Mouse (Mus musculus) left cerebral cortex, postnatal 14 days (tissue): ENCODE data around the gene Nupl2. TPM values are rescaled to one million over a fixed set of nuclear protein-coding genes. Genes with fewer than 3 reads are reported as not detected.

Experiments used
- DNase-seq, 2 experiments: peaks; one replicate each; pipeline ENCODE4 v3.0.0; 2021 to 2022; ENCODE audit warnings: low spot score in 2 of 2, mixed read lengths in 1 of 2
- intact Hi-C: fragments of 180-260 bp; cut with DNase I; formaldehyde crosslinking; loops from one replicate; pipeline ENCODE4 v1.15.1; 2025
- total RNA-seq, 2 experiments: library from RNA; stranded (reverse); gene quantifications; 2 replicates each; pipeline ENCODE4 v1.2.3; 2021

Gene Nupl2
- total RNA-seq, 2 experiments from 2014 or later = 9.4 to 10.3 TPM

- intact Hi-C loops = no loop called here
- peak; percentile 33 to 80 for DNase-seq
Observed at GRCm38 (mm10) chr5:24202492-24202891, 37.7 kb downstream of the Nupl2 start.

GRCm38 (mm10) chr5:24203266-24203665 lies 38.5 kb downstream of the Nupl2 start:
- no peak for DNase-seq
- intact Hi-C loops = no loop called here

- intact Hi-C loops = no loop called here
Observed at GRCm38 (mm10) chr5:24207965-24208364, 43.2 kb downstream of the Nupl2 start.

GRCm38 (mm10) chr5:24208505-24208904 lies 43.7 kb downstream of the Nupl2 start:
- intact Hi-C loops = no loop called here
- DNase-seq = no peak

More at GRCm38 (mm10) chr5:24207965-24208364, 43.2 kb downstream of the Nupl2 start:
- no peak for DNase-seq

- no peak for DNase-seq
- intact Hi-C loops = no loop called here
Observed at GRCm38 (mm10) chr5:24213861-24214546, 49.2 kb downstream of the Nupl2 start.

GRCm38 (mm10) chr5:24214547-24214878 lies 49.8 kb downstream of the Nupl2 start:
- no peak for DNase-seq
- intact Hi-C loops = no loop called here

GRCm38 (mm10) chr5:24214900-24215299 lies 50.1 kb downstream of the Nupl2 start:
- DNase-seq = no peak
- intact Hi-C loops = no loop called here

Other genes with a start within 250 kb of the Nupl2 start
- gene Fam126a, start 134.3 kb upstream of the Nupl2 start, total RNA-seq = 10 to 100 TPM; 22.9 to 24.1 TPM
- gene Klhl7, start 64.4 kb upstream of the Nupl2 start, total RNA-seq = 100 to 1,000 TPM in 1 of 2 experiments, 10 to 100 TPM in 1; 96.8 to 102 TPM
- 10 to 100 TPM; 19.9 to 22.1 TPM for gene Kcnh2, start 186.6 kb downstream of the Nupl2 start, total RNA-seq
- gene Nos3, start 199.8 kb downstream of the Nupl2 start, total RNA-seq = 10 to 100 TPM; 10.2 to 12.1 TPM
- gene Atg9b, start 227.2 kb downstream of the Nupl2 start, total RNA-seq = 1 to 10 TPM; 2.1 to 3.4 TPM
- gene Abcb8, start 228.7 kb downstream of the Nupl2 start, total RNA-seq = 10 to 100 TPM; 46.7 to 51.4 TPM
- not detected for gene Asic3, start 248.4 kb downstream of the Nupl2 start, total RNA-seq